Mouse (Mus musculus) urinary bladder, postnatal 25 days (tissue): ENCODE results near the gene Tgif2lx1.
"Not testable (repeated sequence)": the region's sequence is repeated elsewhere in the genome, so short reads cannot be mapped to it uniquely, and the experiment has no call there.

Experiments used
- DNase-seq: peaks from one replicate; pipeline ENCODE4 v3.0.0; 2022; ENCODE audit warnings: low spot score

Gene Tgif2lx1

GRCm38 (mm10) chrX:118480637-118481036 is at the start of gene Tgif2lx1:
TSS of gene Tgif2lx1 (minus strand) at chrX:118480737.
- not testable (repeated sequence) for DNase-seq
